In the genomic region with DNA sequence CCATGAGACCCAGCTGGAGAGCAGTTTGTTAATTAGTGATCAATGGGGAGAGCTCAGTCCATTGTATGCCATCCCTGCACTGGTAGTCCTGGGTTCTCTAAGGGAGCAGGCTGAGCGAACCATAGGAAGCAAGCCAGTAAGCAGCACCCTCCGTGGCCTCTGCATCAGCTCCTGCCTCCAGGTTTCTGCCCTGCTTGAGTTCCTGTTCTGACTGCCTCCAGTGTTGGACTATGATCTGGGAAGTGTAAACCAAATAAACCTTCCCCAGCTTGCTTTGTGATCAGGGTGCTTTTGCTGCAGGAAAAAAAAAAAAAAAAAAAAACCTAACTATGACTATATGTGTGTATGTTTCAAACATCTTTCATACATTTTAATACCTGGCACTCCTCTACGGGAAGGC, we compare ENCODE assay signal across 21 mouse cellular contexts. TPM values are rescaled to one million over a fixed set of nuclear protein-coding genes. Genes with fewer than 3 reads are reported as not detected.
DNase-seq lines count a peak whose midpoint lies in the region; ATAC-seq and TF ChIP-seq lines count a peak whose summit lies in the region.
"Had no signal": no experiment of that assay in that cellular context is flagged by ENCODE, and none has a peak within 500 bp of the region (broad histone marks: within the 10 kb centered on the region; RNA-seq: fewer than 3 reads in every experiment).

No protein-coding gene starts in this region.

- WGBS in liver, embryonic 12.5 days (ENCODE audit: insufficient replicate concordance): 75% methylated on average over 3 of the region's 3 CpGs
- 65% methylated on average over 3 of the region's 3 CpGs for WGBS in liver, embryonic 11.5 days
- WGBS in intestine, embryonic 15.5 days: 67% methylated on average over 3 of the region's 3 CpGs
- WGBS in liver, embryonic 16.5 days (ENCODE audit: insufficient replicate concordance): 71% methylated on average over 3 of the region's 3 CpGs
- 60% methylated on average over 3 of the region's 3 CpGs for WGBS in hindbrain, postnatal 0 days

- no peaks in the 10 kb centered on the region for H3K27me3 ChIP-seq in liver, embryonic 12.5 days (replicated peaks)
- no peaks in the 10 kb centered on the region for H3K27me3 ChIP-seq in liver, embryonic 11.5 days (replicated peaks; ENCODE audit: control insufficient read depth, insufficient read depth, low read length)
- H3K27me3 ChIP-seq in intestine, embryonic 15.5 days (replicated peaks): no peaks in the 10 kb centered on the region
- no peaks in the 10 kb centered on the region for H3K27me3 ChIP-seq in liver, embryonic 16.5 days (ENCODE audit: control insufficient read depth, insufficient read depth, low read depth, low read length)
- no peaks in the 10 kb centered on the region for H3K27me3 ChIP-seq in hindbrain, postnatal 0 days (ENCODE audit: insufficient read depth, low read length)
- H3K27me3 ChIP-seq: CH12.LX; forebrain, embryonic 13.5 days; heart, embryonic 15.5 days; Patski had no signal

- H3K36me3 ChIP-seq in liver, embryonic 12.5 days: no peaks in the 10 kb centered on the region
- no peaks in the 10 kb centered on the region for H3K36me3 ChIP-seq in liver, embryonic 11.5 days (ENCODE audit: control insufficient read depth, insufficient read depth, low read length)
- H3K36me3 ChIP-seq in intestine, embryonic 15.5 days: no peaks in the 10 kb centered on the region
- H3K36me3 ChIP-seq in liver, embryonic 16.5 days (ENCODE audit: control insufficient read depth, insufficient read depth): no peaks in the 10 kb centered on the region
- H3K36me3 ChIP-seq in hindbrain, postnatal 0 days (ENCODE audit: insufficient read depth, low read length): no peaks in the 10 kb centered on the region
- H3K36me3 ChIP-seq: embryonic facial prominence, embryonic 10.5 days; heart, embryonic 15.5 days had no signal

- no peak overlapping the region for H3K4me2 ChIP-seq in liver, embryonic 12.5 days
- H3K4me2 ChIP-seq in liver, embryonic 11.5 days: no peak overlapping the region
- H3K4me2 ChIP-seq in intestine, embryonic 15.5 days (replicated peaks): no peak overlapping the region
- no peak overlapping the region for H3K4me2 ChIP-seq in liver, embryonic 16.5 days (ENCODE audit: low read depth, low read length)
- no peak overlapping the region for H3K4me2 ChIP-seq in hindbrain, postnatal 0 days (ENCODE audit: low read depth, low read length)
- H3K4me2 ChIP-seq: forebrain, embryonic 13.5 days; heart, embryonic 11.5 days; heart, embryonic 15.5 days; hindbrain, embryonic 14.5 days had no signal

- no peaks in the 10 kb centered on the region for H3K9me3 ChIP-seq in liver, embryonic 12.5 days (replicated peaks)
- H3K9me3 ChIP-seq in liver, embryonic 11.5 days (ENCODE audit: control insufficient read depth, low read length): no peaks in the 10 kb centered on the region
- no peaks in the 10 kb centered on the region for H3K9me3 ChIP-seq in intestine, embryonic 15.5 days
- no peaks in the 10 kb centered on the region for H3K9me3 ChIP-seq in liver, embryonic 16.5 days (replicated peaks; ENCODE audit: control insufficient read depth, low read length)
- no peaks in the 10 kb centered on the region for H3K9me3 ChIP-seq in hindbrain, postnatal 0 days (ENCODE audit: low read length)
- H3K9me3 ChIP-seq: embryonic facial prominence, embryonic 10.5 days; forebrain, embryonic 13.5 days; heart, embryonic 15.5 days had no signal

- no peak for ATAC-seq in liver, embryonic 12.5 days
- ATAC-seq in liver, embryonic 11.5 days (replicated peaks; ENCODE audit: low FRiP score): no peak
- ATAC-seq in intestine, embryonic 15.5 days: peak; percentile 79
- ATAC-seq in liver, embryonic 16.5 days (ENCODE audit: low read depth): no peak
- ATAC-seq in hindbrain, postnatal 0 days: no peak
- ATAC-seq: activated CD4-positive, CD25-positive, alpha-beta regulatory T cell, adult 4 months; forebrain, embryonic 13.5 days; forebrain, postnatal 0 days; Patski had no signal

- peak overlapping the region; percentile 48; the same call in 1 of the 2 replicates for H3K27ac ChIP-seq in liver, embryonic 12.5 days
- no peak overlapping the region for H3K27ac ChIP-seq in liver, embryonic 11.5 days (ENCODE audit: low read depth, low read length)
- H3K27ac ChIP-seq in intestine, embryonic 15.5 days: no peak overlapping the region
- H3K27ac ChIP-seq in liver, embryonic 16.5 days (ENCODE audit: low read length): 0 out of 2 replicates have a peak overlapping the region, but pooled peaks have one; percentile 24
- H3K27ac ChIP-seq in hindbrain, postnatal 0 days: no peak overlapping the region
- H3K27ac ChIP-seq: embryonic facial prominence, embryonic 10.5 days; forebrain, embryonic 13.5 days; heart, embryonic 15.5 days; hindbrain, embryonic 14.5 days had no signal

- DNase-seq in liver, embryonic 11.5 days (ENCODE audit: low spot score): no peak
- DNase-seq in yolk sac, embryonic 10.5 days (ENCODE audit: low spot score): peak; percentile 47
- no peak for DNase-seq in left cerebral cortex, postnatal 10 days (ENCODE audit: extremely low spot score in 1 of 2, low spot score in 2 of 2)
- no peak for DNase-seq in hindbrain, postnatal 0 days (ENCODE audit: low spot score)
- DNase-seq: adrenal gland, postnatal 14 days; cerebellum, adult 18-20 months; cerebellum, adult 9-11 months; forebrain, postnatal 0 days; gastrocnemius, postnatal 14 days; heart, postnatal 14 days had no signal

- intact Hi-C loops in left cerebral cortex, postnatal 10 days (cut with DNase I): no loop called here

- H3K9ac ChIP-seq in liver, embryonic 12.5 days: no peak overlapping the region
- no peak overlapping the region for H3K9ac ChIP-seq in liver, embryonic 11.5 days (ENCODE audit: low read depth, low read length)
- no peak overlapping the region for H3K9ac ChIP-seq in intestine, embryonic 15.5 days
- no peak overlapping the region for H3K9ac ChIP-seq in liver, embryonic 16.5 days (ENCODE audit: low read depth, low read length)
- H3K9ac ChIP-seq in hindbrain, postnatal 0 days (replicated peaks; ENCODE audit: low read length): no peak overlapping the region
- H3K9ac ChIP-seq: forebrain, embryonic 13.5 days; forebrain, postnatal 0 days; heart, embryonic 15.5 days; hindbrain, embryonic 14.5 days had no signal

- no peak for TF ChIP-seq CTCF in hindbrain, postnatal 0 days (IDR thresholded peaks at IDR 0.05; ENCODE audit: low read depth)

- no peak overlapping the region for H3K4me3 ChIP-seq in liver, embryonic 12.5 days
- H3K4me3 ChIP-seq in liver, embryonic 11.5 days (ENCODE audit: low read depth, low read length): no peak overlapping the region
- no peak overlapping the region for H3K4me3 ChIP-seq in intestine, embryonic 15.5 days (replicated peaks)
- H3K4me3 ChIP-seq in liver, embryonic 16.5 days (ENCODE audit: low read depth, low read length): no peak overlapping the region
- H3K4me3 ChIP-seq in hindbrain, postnatal 0 days (ENCODE audit: low read length): no peak overlapping the region
- H3K4me3 ChIP-seq: embryonic facial prominence, embryonic 10.5 days; forebrain, embryonic 13.5 days; heart, embryonic 15.5 days had no signal

- H3K4me1 ChIP-seq in liver, embryonic 12.5 days: peaks cover 76% of the 10 kb centered on the region
- peaks cover 13% of the 10 kb centered on the region for H3K4me1 ChIP-seq in liver, embryonic 11.5 days (replicated peaks; ENCODE audit: control insufficient read depth, insufficient read depth, low read length)
- 0 out of 2 replicates have a peak, but pooled peaks cover 3% of the 10 kb centered on the region for H3K4me1 ChIP-seq in intestine, embryonic 15.5 days (replicated peaks)
- peaks cover 31% of the 10 kb centered on the region for H3K4me1 ChIP-seq in liver, embryonic 16.5 days (ENCODE audit: control insufficient read depth, low read depth, low read length)
- no peaks in the 10 kb centered on the region; the same call in 1 of the 2 replicates for H3K4me1 ChIP-seq in hindbrain, postnatal 0 days (ENCODE audit: insufficient read depth, low read length)

RNA-seq across cellular contexts. Expression of a gene that starts 10.4 kb away (rescaled TPM):
- polyA plus RNA-seq in liver, embryonic 12.5 days (2016; fragmentation: Nextera tagmentation; extraction: Ambion mirVana): 21.3 and 22.3 TPM in 2 replicates
- 36.2 and 39.3 TPM in 2 replicates for polyA plus RNA-seq in liver, embryonic 11.5 days (2014; fragmentation: Nextera tagmentation; extraction: Ambion mirVana)
- 22.9 and 25.9 TPM in 2 replicates for polyA plus RNA-seq in intestine, embryonic 15.5 days (2015; fragmentation: Nextera tagmentation; extraction: Ambion mirVana)
- 11.8 and 12.3 TPM in 2 replicates for polyA plus RNA-seq in liver, embryonic 16.5 days (2015; fragmentation: Nextera tagmentation; extraction: Ambion mirVana)
- total RNA-seq in left cerebral cortex, postnatal 10 days (2021): 10 to 100 TPM; 15.7 to 18.2 TPM
- total RNA-seq in hindbrain, postnatal 0 days (2014; rRNA removed): 12.0 and 14.3 TPM in 2 replicates
- 9.4 and 9.8 TPM in 2 replicates for polyA plus RNA-seq in hindbrain, postnatal 0 days (2015; fragmentation: Nextera tagmentation; extraction: Ambion mirVana)

RNA-seq across cellular contexts. Expression of a gene that starts 16.9 kb away (rescaled TPM):
- 532 and 540 TPM in 2 replicates for polyA plus RNA-seq in liver, embryonic 12.5 days (2016; fragmentation: Nextera tagmentation; extraction: Ambion mirVana)
- 728 and 826 TPM in 2 replicates for polyA plus RNA-seq in liver, embryonic 11.5 days (2014; fragmentation: Nextera tagmentation; extraction: Ambion mirVana)
- polyA plus RNA-seq in intestine, embryonic 15.5 days (2015; fragmentation: Nextera tagmentation; extraction: Ambion mirVana): 531 and 618 TPM in 2 replicates
- 249 and 306 TPM in 2 replicates for polyA plus RNA-seq in liver, embryonic 16.5 days (2015; fragmentation: Nextera tagmentation; extraction: Ambion mirVana)
- 100 to 1,000 TPM; 247 to 251 TPM for total RNA-seq in left cerebral cortex, postnatal 10 days (2021)
- total RNA-seq in hindbrain, postnatal 0 days (2014; rRNA removed): 147 and 148 TPM in 2 replicates
- polyA plus RNA-seq in hindbrain, postnatal 0 days (2015; fragmentation: Nextera tagmentation; extraction: Ambion mirVana): 414 and 415 TPM in 2 replicates

RNA-seq across cellular contexts. Expression of a gene that starts 25.0 kb away (rescaled TPM):
- 0.85 and 1.0 TPM in 2 replicates for polyA plus RNA-seq in liver, embryonic 12.5 days (2016; fragmentation: Nextera tagmentation; extraction: Ambion mirVana)
- polyA plus RNA-seq in liver, embryonic 11.5 days (2014; fragmentation: Nextera tagmentation; extraction: Ambion mirVana): 1.3 and 1.4 TPM in 2 replicates
- polyA plus RNA-seq in intestine, embryonic 15.5 days (2015; fragmentation: Nextera tagmentation; extraction: Ambion mirVana): 1.7 and 1.8 TPM in 2 replicates
- 1.5 and 1.7 TPM in 2 replicates for polyA plus RNA-seq in liver, embryonic 16.5 days (2015; fragmentation: Nextera tagmentation; extraction: Ambion mirVana)
- total RNA-seq in left cerebral cortex, postnatal 10 days (2021): under 1 TPM; 0.73 to 0.88 TPM
- 0.16 and 0.29 TPM in 2 replicates for total RNA-seq in hindbrain, postnatal 0 days (2014; rRNA removed)
- polyA plus RNA-seq in hindbrain, postnatal 0 days (2015; fragmentation: Nextera tagmentation; extraction: Ambion mirVana): 0.23 and 0.54 TPM in 2 replicates

RNA-seq across cellular contexts. Expression of a gene that starts 52.0 kb away (rescaled TPM):
- polyA plus RNA-seq in liver, embryonic 12.5 days (2016; fragmentation: Nextera tagmentation; extraction: Ambion mirVana): 18.9 and 19.1 TPM in 2 replicates
- polyA plus RNA-seq in liver, embryonic 11.5 days (2014; fragmentation: Nextera tagmentation; extraction: Ambion mirVana): 29.2 and 32.3 TPM in 2 replicates
- 32.9 and 38.2 TPM in 2 replicates for polyA plus RNA-seq in intestine, embryonic 15.5 days (2015; fragmentation: Nextera tagmentation; extraction: Ambion mirVana)
- polyA plus RNA-seq in liver, embryonic 16.5 days (2015; fragmentation: Nextera tagmentation; extraction: Ambion mirVana): 14.1 and 16.1 TPM in 2 replicates
- total RNA-seq in left cerebral cortex, postnatal 10 days (2021): 10 to 100 TPM; 47.3 to 47.8 TPM
- total RNA-seq in hindbrain, postnatal 0 days (2014; rRNA removed): 21.3 TPM in 2 replicates
- 39.3 and 44.9 TPM in 2 replicates for polyA plus RNA-seq in hindbrain, postnatal 0 days (2015; fragmentation: Nextera tagmentation; extraction: Ambion mirVana)

Comparison
In these comparisons a context has a peak if more than half of its experiments do, and no peak if none do; other contexts are left out.
1. H3K27ac ChIP-seq: peak in liver, embryonic 12.5 days (single experiment) and liver, embryonic 16.5 days (single experiment); none in liver, embryonic 11.5 days (single experiment), intestine, embryonic 15.5 days (single experiment) and hindbrain, postnatal 0 days (single experiment).